Mouse (Mus musculus) c-Kit-positive CD71-negative TER-119-negative erythroid progenitor cells, embryonic 14.5 days (primary cell): ENCODE results near the gene Isg20l2.

Experiments
- DNase-seq: peaks from one replicate; pipeline ENCODE4 v3.0.0-alpha.2; 2013; ENCODE audit warnings: low read depth

Isg20l2 gene

DNA sequence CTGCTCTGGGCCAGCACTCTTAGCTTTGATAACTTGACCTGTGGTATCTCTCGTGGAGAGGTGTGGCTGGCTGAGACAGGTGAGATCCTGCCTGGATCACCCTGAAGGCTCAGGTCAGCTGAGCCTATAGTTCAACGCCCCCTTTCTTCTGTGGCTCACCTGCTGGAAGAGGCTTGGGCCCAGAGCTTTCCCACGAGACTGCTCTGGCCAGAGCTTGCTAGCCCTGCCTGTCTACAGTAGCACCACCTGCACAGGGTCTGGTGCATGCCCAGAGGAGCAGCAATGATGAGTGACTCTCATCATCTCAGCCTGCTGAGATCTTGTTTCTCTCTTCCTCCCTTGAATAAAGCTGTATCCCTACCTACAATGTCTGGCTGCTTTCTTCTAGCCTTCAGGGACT lies 50.0 kb downstream of the Isg20l2 start:
- DNase-seq = no peak

DNA sequence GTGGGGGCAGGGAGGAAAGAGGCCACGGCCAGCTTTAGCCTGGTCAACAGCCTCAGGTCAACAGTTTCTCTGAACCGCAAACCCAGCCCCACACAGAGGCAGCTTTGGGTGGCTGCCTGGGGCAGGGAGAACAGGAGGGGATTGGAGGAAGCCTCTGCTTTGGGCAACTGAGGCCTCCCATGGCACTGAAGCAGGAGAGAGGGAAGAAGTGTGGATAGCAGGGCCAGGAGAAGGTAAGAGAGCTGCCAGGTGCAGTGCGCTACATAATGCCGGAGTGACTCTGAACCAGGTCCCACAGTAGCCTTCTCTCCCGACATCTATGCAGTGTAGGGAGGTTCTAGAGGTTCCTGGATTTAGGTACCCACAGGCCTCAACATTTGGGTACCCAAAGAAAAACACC lies 50.6 kb downstream of the Isg20l2 start:
- no peak for DNase-seq

DNA sequence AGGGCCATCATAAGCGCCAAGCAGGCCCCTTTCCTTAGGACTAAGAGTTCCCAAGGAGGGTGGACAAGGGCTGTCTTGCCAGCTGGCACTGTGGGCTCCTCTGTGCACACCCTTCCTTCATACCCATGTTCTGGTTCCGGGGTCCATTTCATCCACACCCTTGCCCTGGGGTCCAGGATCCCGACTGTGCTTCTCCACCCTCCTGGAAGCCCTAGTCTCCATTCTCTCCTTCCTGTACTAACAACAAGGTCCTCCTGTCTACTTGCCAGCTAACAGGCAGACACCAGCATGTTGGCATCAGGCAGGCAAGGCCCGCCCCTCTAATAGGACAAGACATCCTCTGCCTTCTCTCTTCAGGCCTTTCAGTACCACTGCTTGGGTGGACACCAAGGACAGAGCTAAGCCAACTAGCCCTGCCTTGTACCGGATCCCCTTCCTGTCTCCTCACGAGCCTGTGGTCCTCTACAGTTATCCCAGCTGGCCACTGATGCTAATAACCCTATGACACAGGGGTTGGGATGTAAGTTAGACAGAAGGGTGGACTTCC lies 51.2 kb downstream of the Isg20l2 start:
- no peak for DNase-seq

DNA sequence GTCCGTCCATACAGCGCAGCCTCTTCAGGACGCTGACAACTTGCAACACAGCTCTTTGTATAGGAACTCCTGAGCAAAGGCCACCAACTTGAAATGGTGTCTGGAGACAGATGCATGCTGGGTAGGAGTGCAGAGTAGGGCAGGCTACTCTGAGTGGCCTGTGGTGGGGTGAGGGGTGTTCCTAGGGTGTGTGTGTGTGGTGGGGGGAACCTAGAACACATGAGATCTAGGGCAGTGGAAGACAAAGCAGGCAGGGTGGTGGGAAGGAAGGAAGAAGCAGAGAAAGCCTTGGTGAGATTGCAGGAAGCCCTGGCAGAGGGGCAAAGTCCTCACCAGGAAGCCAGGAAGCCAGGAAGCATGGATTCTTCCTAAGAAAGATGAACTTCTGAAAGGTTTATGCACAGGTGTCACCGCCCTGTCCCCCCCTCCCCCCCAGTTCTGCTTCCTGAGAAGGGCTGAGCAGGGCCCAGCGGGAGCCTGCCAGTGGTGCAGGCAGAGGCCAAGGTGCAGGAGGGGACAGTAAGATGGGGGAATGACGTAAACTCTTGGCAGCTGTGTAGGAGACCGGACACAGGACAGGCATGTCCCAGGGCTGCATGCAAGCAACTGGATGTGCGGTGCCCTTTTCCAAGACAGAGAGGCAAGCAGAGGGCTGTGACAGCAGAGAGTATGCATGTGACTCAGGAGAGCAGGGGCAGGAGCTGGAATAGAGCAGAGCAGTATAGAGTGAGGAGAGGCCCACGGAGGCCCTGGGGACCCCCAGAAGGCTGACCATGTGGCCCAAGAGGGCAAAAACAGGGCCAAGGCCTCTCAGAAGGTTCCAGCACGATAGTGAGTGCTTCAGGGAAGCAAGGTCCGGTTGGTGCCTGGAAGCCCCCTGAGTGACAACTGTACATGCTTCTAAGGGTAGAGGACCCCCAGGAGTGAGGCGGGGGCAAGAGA lies 52.1 kb downstream of the Isg20l2 start:
- DNase-seq = no peak

DNA sequence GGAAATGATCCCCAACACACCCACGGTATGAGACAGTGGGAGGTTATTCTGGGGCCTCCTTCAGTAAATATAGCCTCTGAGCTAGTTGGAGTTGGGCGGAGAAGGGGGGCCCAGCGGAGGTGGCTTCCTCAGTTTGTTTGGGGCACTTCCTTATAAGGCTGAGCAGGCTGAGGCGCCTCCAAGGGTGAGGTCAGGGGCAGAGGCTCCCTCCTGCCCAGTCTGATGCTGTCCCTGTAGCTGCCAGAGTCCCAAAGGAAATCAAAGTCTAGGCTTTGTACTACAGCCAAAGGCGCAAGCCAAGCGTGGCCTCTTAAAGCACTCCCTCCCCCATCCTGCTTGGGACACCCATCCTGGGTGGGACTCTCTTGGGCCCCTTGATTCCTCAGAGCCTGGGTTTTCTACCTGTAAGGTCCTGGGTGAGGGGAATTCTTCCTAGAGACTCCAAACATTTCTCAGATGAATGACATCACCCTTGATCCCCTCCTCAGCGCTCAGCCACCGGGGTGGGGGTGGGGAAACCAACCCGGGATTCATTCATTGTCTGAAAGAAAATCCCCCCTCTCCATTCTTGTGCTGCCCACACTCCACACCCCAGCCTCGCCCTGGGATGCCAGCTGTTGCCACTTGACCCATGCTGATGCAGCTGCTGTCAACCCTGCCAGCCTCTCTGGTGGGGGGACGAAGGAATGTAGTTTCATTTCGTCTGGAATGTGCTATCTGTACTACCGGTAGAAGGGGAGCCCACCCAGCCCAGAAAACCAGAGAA lies 52.9 kb downstream of the Isg20l2 start:
- DNase-seq = no peak

DNA sequence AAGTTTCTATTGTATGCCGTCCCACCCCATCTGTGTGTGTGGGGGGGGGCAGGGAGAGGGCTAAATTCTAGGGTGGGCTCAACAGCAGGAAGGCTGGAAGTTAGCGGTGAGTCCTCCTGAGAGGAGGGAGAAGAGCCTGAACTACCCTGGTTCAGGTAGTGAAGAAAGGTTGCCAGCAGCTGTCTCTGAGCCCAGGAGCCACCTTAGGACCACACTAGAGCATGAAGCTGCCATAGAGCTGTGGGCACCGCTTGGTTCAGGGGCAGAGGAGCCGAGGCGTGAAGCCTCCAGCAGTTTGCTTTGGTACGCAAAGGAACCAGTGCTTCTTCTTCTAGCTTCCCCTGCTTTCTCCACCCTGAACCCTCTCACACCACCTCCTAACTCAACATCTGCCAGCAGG lies 53.5 kb downstream of the Isg20l2 start:
- DNase-seq = no peak

DNA sequence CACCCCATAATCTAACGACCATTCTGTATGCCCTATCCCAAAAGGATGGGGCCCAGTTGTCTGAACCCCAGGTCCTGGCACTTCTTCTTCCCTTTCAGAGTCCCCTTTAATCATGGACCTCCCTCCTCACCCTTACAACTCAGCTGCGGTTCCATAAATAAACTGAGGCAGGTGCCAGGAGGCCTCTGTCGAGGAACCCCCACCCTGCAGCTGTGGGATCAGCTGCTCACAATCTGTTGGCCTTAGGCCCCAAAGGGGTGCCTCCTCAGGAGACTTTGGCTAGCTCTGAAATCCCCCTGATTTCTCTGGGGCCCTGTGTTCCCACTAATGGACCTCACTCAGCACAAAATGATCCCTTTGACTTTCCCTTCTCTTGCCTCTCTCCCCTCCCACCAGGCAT lies 54.0 kb downstream of the Isg20l2 start:
- DNase-seq = no peak

DNA sequence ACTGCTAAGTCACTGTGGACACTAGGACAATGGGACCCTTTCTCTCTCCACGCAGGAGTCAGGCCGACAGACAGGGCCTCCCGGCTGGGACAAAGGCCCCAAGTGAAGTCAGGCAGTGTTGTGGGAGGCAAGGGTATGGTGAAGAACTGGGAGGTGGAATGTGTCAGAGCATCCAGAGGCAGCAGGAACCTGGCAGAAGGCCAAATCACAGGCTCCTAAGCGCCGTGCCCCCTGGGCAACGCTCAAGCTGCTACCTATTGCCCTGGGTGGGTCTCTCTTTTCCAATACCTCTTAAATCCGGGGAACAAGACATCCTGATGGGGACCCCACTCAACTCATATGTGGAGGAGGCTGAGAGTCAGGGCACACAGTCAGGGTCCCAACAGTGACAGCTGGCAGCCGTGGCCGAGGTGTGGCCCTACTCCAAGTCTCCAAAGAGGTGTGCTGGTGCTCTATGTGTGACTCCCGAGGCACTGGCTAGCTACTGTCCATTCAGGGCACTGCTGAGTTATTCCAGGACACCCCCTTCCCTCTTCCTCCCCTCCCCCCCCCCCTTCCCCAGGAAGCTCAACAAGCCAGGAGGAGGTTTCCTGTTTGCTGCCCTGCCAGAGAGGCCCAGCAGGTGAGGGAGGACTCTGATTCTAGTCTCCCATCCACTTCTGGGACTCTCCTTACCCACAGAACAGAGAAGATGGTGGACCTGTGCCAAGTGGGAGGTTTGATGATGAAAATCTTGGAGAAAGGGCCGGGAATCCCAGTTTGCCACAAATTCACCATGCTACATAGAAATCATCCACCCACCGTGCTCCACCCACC lies 55.6 kb downstream of the Isg20l2 start:
- DNase-seq = no peak

DNA sequence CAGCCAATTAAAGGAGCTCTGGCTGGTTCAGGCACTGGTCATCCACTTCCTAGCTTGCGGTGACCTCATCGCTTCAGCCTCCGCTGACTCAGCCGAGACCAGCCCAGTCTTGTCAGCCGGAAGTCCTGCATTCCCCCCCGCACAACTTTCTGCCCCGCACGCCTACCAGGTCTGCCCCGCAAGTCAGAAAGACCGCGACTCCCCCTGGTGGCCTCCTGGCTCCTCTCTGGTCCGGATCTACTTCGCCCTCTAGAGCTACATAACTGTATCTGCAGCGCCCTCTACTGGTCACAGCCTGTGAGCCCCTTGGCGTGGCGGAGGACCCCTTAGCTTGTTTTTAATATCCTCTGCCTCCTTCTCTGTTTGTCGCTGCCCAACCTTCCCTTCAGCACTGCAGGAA lies 56.8 kb downstream of the Isg20l2 start:
- peak; percentile 98 for DNase-seq

DNA sequence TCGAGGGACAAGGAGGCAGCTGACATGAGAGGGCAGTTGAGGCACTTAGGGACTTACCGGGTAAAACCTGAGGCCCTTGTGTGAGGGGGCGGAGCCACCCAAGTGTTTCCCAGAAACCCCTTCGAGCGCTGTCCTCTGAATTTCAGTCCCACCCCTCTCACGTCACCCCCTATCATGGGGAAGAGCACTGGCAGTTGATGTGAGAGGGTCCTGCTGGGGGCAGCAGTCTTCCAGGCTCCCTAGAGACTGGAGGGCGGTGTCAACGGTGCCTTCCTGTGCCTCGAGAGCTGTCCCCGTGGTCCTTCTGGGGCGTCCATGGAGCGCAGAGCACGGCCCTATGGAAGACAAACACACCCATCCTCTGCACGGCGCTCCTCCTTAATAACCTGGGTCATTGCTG lies 57.5 kb downstream of the Isg20l2 start:
- DNase-seq = peak; percentile 66

DNA sequence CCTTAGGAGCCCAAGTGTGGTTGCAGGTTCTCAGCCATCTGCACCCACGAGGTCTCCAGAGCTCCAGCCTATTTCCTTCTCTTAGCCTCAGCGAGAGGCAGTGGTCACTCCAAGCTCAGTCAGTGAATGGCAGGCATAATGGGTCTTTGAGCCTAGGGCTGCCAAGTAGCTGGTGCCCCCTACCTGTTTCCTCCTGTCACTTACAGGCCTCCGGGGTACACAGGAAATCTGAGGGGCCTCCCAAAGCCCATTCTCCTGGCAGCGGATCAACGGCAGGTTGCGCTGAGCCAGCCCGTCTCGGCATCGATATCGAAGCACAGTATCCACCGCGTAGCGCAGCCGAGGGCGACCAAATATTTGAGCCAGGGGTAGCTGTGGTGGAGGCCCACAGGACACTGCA lies 58.0 kb downstream of the Isg20l2 start:
- DNase-seq = no peak

DNA sequence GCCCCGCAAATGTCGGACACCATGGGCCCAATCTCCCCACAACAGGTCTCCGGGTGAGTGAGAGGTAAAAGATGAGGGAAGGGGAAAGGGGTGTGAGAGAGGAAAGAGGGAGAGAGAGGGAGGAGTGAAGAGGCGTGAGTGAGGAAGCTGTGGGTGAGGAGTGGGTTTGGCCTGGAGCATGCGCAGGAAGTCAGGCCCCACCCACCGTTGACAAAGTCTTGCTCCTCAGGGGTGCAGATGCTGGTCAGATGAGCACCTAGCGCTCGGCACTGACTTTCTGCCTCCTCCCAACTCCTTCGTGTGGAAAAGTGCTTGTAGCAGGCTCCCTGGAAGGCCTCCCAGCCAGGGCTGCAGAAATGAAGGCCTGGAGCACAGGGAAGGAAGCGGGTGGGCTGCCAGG lies 59.8 kb downstream of the Isg20l2 start:
- DNase-seq = no peak
